Mouse (Mus musculus): ENCODE data around the gene Gm14139. TPM values are rescaled to one million over a fixed set of nuclear protein-coding genes. Genes with fewer than 3 reads are reported as not detected.
"Not testable (repeated sequence)": the region's sequence is repeated elsewhere in the genome, so short reads cannot be mapped to it uniquely, and the experiment has no call there.

Gm14139 gene
- not detected in 2 replicates for polyA plus RNA-seq (2014; fragmentation: Nextera tagmentation; extraction: Ambion mirVana)

- H3K9me3 ChIP-seq (ENCODE audit: control insufficient read depth, low read length); H3K4me3 ChIP-seq (ENCODE audit: low read depth, low read length); H3K36me3 ChIP-seq (ENCODE audit: control insufficient read depth, insufficient read depth, low read length); DNase-seq (ENCODE audit: low spot score); H3K4me2 ChIP-seq (replicated peaks; ENCODE audit: low read depth, low read length); H3K27ac ChIP-seq (ENCODE audit: low read depth, low read length); H3K27me3 ChIP-seq (ENCODE audit: control insufficient read depth, insufficient read depth, low read length); H3K9ac ChIP-seq (ENCODE audit: low read depth, low read length); ATAC-seq (ENCODE audit: low FRiP score); H3K4me1 ChIP-seq (replicated peaks; ENCODE audit: control insufficient read depth, insufficient read depth, low read length): not testable (repeated sequence)
- WGBS, result 78% methylated on average over 7 of the region's 7 CpGs
Measured at GRCm38 (mm10) chr2:150181570-150181999, at the start of gene Gm14139. Gene Gm14139, plus strand, starts transcription at chr2:150181755.

GRCm38 (mm10) chr2:150132002-150132401 lies 49.6 kb upstream of the Gm14139 start:
- not testable (repeated sequence) for ATAC-seq (ENCODE audit: low FRiP score); H3K9ac ChIP-seq (ENCODE audit: low read depth, low read length); H3K4me3 ChIP-seq (ENCODE audit: low read depth, low read length); H3K36me3 ChIP-seq (ENCODE audit: control insufficient read depth, insufficient read depth, low read length); H3K4me1 ChIP-seq (replicated peaks; ENCODE audit: control insufficient read depth, insufficient read depth, low read length); H3K9me3 ChIP-seq (ENCODE audit: control insufficient read depth, low read length); H3K27me3 ChIP-seq (ENCODE audit: control insufficient read depth, insufficient read depth, low read length); H3K4me2 ChIP-seq (replicated peaks; ENCODE audit: low read depth, low read length); DNase-seq (ENCODE audit: low spot score); H3K27ac ChIP-seq (ENCODE audit: low read depth, low read length)
- 75% methylated on average over 1 of the region's 1 CpGs for WGBS

- Histone ChIP-seq H3K27ac (ENCODE audit: low read depth, low read length) (no peak overlapping the region), H3K9me3 (ENCODE audit: control insufficient read depth, low read length) (no peaks in the 10 kb centered on the region), H3K4me1 (replicated peaks; ENCODE audit: control insufficient read depth, insufficient read depth, low read length) (no peaks in the 10 kb centered on the region), H3K36me3 (ENCODE audit: control insufficient read depth, insufficient read depth, low read length) (no peaks in the 10 kb centered on the region), H3K4me3 (ENCODE audit: low read depth, low read length) (no peak overlapping the region), H3K4me2 (replicated peaks; ENCODE audit: low read depth, low read length) (no peak overlapping the region), H3K27me3 (ENCODE audit: control insufficient read depth, insufficient read depth, low read length) (no peaks in the 10 kb centered on the region), H3K9ac (ENCODE audit: low read depth, low read length) (no peak overlapping the region)
- 77% methylated on average over 2 of the region's 2 CpGs for whole genome bisulfite sequencing
- ATAC-seq (ENCODE audit: low FRiP score) (no peak), DNase-seq (ENCODE audit: low spot score) (no peak)
Measured at GRCm38 (mm10) chr2:150132773-150133172, 48.8 kb upstream of the Gm14139 start.

GRCm38 (mm10) chr2:150136435-150136897 lies 45.1 kb upstream of the Gm14139 start, which contains the start of gene Zfp120:
Gene Zfp120, minus strand, starts transcription at chr2:150136708.
- WGBS, result 0% methylated on average over 13 of the region's 13 CpGs
- H3K4me1 ChIP-seq (replicated peaks; ENCODE audit: control insufficient read depth, insufficient read depth, low read length), result no peaks in the 10 kb centered on the region
- peak within 1 kb of the TSS; percentile 77 for H3K9ac ChIP-seq (ENCODE audit: low read depth, low read length)
- peak within 1 kb of the TSS; percentile 70 for H3K4me3 ChIP-seq (ENCODE audit: low read depth, low read length)
- H3K27ac ChIP-seq (ENCODE audit: low read depth, low read length), result 0 out of 2 replicates have a peak within 1 kb of the TSS, but pooled peaks have one; percentile 17
- H3K4me2 ChIP-seq (replicated peaks; ENCODE audit: low read depth, low read length), result peak within 1 kb of the TSS; percentile 62
- H3K9me3 ChIP-seq (ENCODE audit: control insufficient read depth, low read length), result no peaks in the 10 kb centered on the region
- H3K27me3 ChIP-seq (ENCODE audit: control insufficient read depth, insufficient read depth, low read length), result no peaks in the 10 kb centered on the region
- H3K36me3 ChIP-seq (ENCODE audit: control insufficient read depth, insufficient read depth, low read length), result no peaks in the 10 kb centered on the region
- ATAC-seq (ENCODE audit: low FRiP score), result peak; percentile 100
- DNase-seq (ENCODE audit: low spot score), result peak; percentile 86

GRCm38 (mm10) chr2:150166703-150167102 lies 14.9 kb upstream of the Gm14139 start:
- H3K27me3 ChIP-seq (ENCODE audit: control insufficient read depth, insufficient read depth, low read length), result no peaks in the 10 kb centered on the region
- H3K4me2 ChIP-seq (replicated peaks; ENCODE audit: low read depth, low read length), result no peak overlapping the region
- H3K4me1 ChIP-seq (replicated peaks; ENCODE audit: control insufficient read depth, insufficient read depth, low read length), result no peaks in the 10 kb centered on the region
- no peak overlapping the region for H3K27ac ChIP-seq (ENCODE audit: low read depth, low read length)
- no peaks in the 10 kb centered on the region for H3K36me3 ChIP-seq (ENCODE audit: control insufficient read depth, insufficient read depth, low read length)
- H3K4me3 ChIP-seq (ENCODE audit: low read depth, low read length), result no peak overlapping the region
- no peaks in the 10 kb centered on the region for H3K9me3 ChIP-seq (ENCODE audit: control insufficient read depth, low read length)
- ATAC-seq (ENCODE audit: low FRiP score) (no peak), DNase-seq (ENCODE audit: low spot score) (no peak)
- H3K9ac ChIP-seq (ENCODE audit: low read depth, low read length), result no peak overlapping the region

DNA sequence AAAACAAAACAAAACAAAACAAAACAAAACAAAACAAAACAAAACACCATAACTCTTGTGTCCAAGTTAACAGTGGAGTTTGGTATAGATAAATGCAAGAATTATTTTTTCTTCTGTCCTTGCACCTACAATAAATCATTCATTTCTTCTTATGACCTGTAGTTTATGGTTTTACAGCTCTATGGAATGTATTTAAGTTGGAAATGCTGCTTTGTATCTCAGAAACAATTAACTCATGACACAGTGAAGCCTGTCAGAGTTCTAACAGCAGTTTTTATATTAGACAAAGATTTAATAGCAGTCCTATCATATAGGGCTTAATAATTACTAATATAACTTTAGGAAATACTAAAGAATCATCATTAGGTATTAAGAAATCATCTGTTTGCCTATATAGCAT lies 7.7 kb upstream of the Gm14139 start:
- Histone ChIP-seq H3K4me1 (replicated peaks; ENCODE audit: control insufficient read depth, insufficient read depth, low read length) (no peaks in the 10 kb centered on the region), H3K27ac (ENCODE audit: low read depth, low read length) (no peak overlapping the region), H3K4me3 (ENCODE audit: low read depth, low read length) (no peak overlapping the region), H3K9me3 (ENCODE audit: control insufficient read depth, low read length) (peaks cover 3% of the 10 kb centered on the region; the same call in 1 of the 2 replicates), H3K27me3 (ENCODE audit: control insufficient read depth, insufficient read depth, low read length) (no peaks in the 10 kb centered on the region), H3K36me3 (ENCODE audit: control insufficient read depth, insufficient read depth, low read length) (no peaks in the 10 kb centered on the region), H3K9ac (ENCODE audit: low read depth, low read length) (no peak overlapping the region), H3K4me2 (replicated peaks; ENCODE audit: low read depth, low read length) (no peak overlapping the region)
- DNase-seq (ENCODE audit: low spot score) (no peak), ATAC-seq (ENCODE audit: low FRiP score) (no peak)

- WGBS, result 79% methylated on average over 4 of the region's 4 CpGs
- H3K4me1 ChIP-seq (replicated peaks; ENCODE audit: control insufficient read depth, insufficient read depth, low read length); H3K9ac ChIP-seq (ENCODE audit: low read depth, low read length); H3K36me3 ChIP-seq (ENCODE audit: control insufficient read depth, insufficient read depth, low read length); H3K9me3 ChIP-seq (ENCODE audit: control insufficient read depth, low read length); H3K4me2 ChIP-seq (replicated peaks; ENCODE audit: low read depth, low read length); ATAC-seq (ENCODE audit: low FRiP score); H3K27me3 ChIP-seq (ENCODE audit: control insufficient read depth, insufficient read depth, low read length); DNase-seq (ENCODE audit: low spot score); H3K4me3 ChIP-seq (ENCODE audit: low read depth, low read length); H3K27ac ChIP-seq (ENCODE audit: low read depth, low read length): not testable (repeated sequence)
Measured at GRCm38 (mm10) chr2:150179579-150179978, 2.0 kb upstream of the Gm14139 start, which contains the start of gene Gm10770. Gene Gm10770, minus strand, starts transcription at chr2:150179679.

DNA sequence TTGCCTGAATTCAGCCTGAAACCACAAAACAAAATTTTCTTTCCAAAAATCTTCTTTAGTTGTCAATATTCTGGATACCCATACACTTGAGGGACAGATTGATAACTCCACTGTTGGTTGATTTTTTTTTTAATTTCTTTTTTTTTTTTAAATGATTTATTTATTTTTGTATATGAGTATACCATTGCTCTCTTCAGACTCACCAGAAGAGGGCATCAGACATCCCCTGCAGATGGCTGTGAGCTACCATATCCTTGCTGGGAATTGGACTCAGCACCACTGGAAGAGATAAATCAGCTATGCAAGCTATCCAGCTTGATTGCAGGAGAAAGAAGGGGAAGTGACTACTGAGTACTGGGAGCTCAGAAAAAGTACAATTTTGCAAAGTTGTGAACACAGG lies 509 bp upstream of the Gm14139 start:
- H3K9me3 ChIP-seq (ENCODE audit: control insufficient read depth, low read length); H3K4me1 ChIP-seq (replicated peaks; ENCODE audit: control insufficient read depth, insufficient read depth, low read length); H3K9ac ChIP-seq (ENCODE audit: low read depth, low read length); H3K27ac ChIP-seq (ENCODE audit: low read depth, low read length); ATAC-seq (ENCODE audit: low FRiP score); H3K4me3 ChIP-seq (ENCODE audit: low read depth, low read length); DNase-seq (ENCODE audit: low spot score); H3K27me3 ChIP-seq (ENCODE audit: control insufficient read depth, insufficient read depth, low read length); H3K4me2 ChIP-seq (replicated peaks; ENCODE audit: low read depth, low read length); H3K36me3 ChIP-seq (ENCODE audit: control insufficient read depth, insufficient read depth, low read length): not testable (repeated sequence)

GRCm38 (mm10) chr2:150217600-150218362 lies 36.2 kb downstream of the Gm14139 start, which contains the start of gene Zfp937:
Gene Zfp937, plus strand, starts transcription at chr2:150218073.
- H3K36me3 ChIP-seq (ENCODE audit: control insufficient read depth, insufficient read depth, low read length); H3K27me3 ChIP-seq (ENCODE audit: control insufficient read depth, insufficient read depth, low read length); H3K27ac ChIP-seq (ENCODE audit: low read depth, low read length); H3K4me1 ChIP-seq (replicated peaks; ENCODE audit: control insufficient read depth, insufficient read depth, low read length); H3K9me3 ChIP-seq (ENCODE audit: control insufficient read depth, low read length): not testable (repeated sequence)
- Histone ChIP-seq H3K4me3 (ENCODE audit: low read depth, low read length) (peak within 1 kb of the TSS; percentile 34), H3K4me2 (replicated peaks; ENCODE audit: low read depth, low read length) (peak within 1 kb of the TSS; percentile 25), H3K9ac (ENCODE audit: low read depth, low read length) (0 out of 2 replicates have a peak within 1 kb of the TSS, but pooled peaks have one; percentile 27)
- DNase-seq (ENCODE audit: low spot score) (peak; percentile 56), ATAC-seq (ENCODE audit: low FRiP score) (peak; percentile 100)
- 2% methylated on average over 15 of the region's 15 CpGs for WGBS
